Mouse (Mus musculus) MEL (cell line): ENCODE results near the gene Nudt9.
A peak's percentile ranks its signal among the peaks of the same experiment; 100 is the strongest.

Source experiments
- CHD2 ChIP-seq: IDR thresholded peaks from 2 replicates; pipeline ENCODE4 v1.6.1; 2011; ENCODE audit warnings: low read length, improper control_type of control experiment
- CTCF ChIP-seq, 3 experiments: IDR thresholded peaks in 2 of 3; conservative IDR thresholded peaks in 1 of 3; 2 replicates each; pipeline ENCODE4 v1.5.1; 2011 to 2012; ENCODE audit warnings: low read length in 3 of 3, low read depth in 2 of 3, mild to moderate bottlenecking in 2 of 3, improper control_type of control experiment in 1 of 3, inconsistent platforms in 1 of 3, mixed read lengths in 1 of 3, moderate library complexity in 1 of 3; ENCODE audit not compliant: control insufficient read depth in 1 of 3, insufficient read depth in 1 of 3, poor library complexity in 1 of 3, severe bottlenecking in 1 of 3
- E2F4 ChIP-seq: IDR thresholded peaks from 2 replicates; pipeline ENCODE4 v1.6.1; 2011; ENCODE audit warnings: low read depth, low read length, improper control_type of control experiment, borderline replicate concordance
- ETS1 ChIP-seq: IDR thresholded peaks from 2 replicates; pipeline ENCODE4 v1.6.1; 2012; ENCODE audit warnings: low read depth, mild to moderate bottlenecking, inconsistent platforms, low read length, improper control_type of control experiment, moderate library complexity
- GATA1 ChIP-seq: IDR thresholded peaks from 2 replicates; pipeline ENCODE4 v1.6.1; 2011; ENCODE audit warnings: low read depth, low read length, improper control_type of control experiment
- JUND ChIP-seq: IDR thresholded peaks from 2 replicates; pipeline ENCODE4 v1.6.1; 2011; ENCODE audit warnings: low read depth, mild to moderate bottlenecking, improper control_type of control experiment, low read length
- MAX ChIP-seq: IDR thresholded peaks from 2 replicates; pipeline ENCODE4 v1.6.1; 2011; ENCODE audit warnings: low read length, improper control_type of control experiment
- POLR2A ChIP-seq, 2 experiments: IDR thresholded peaks; 2 replicates each; pipeline ENCODE4 v1.6.1; 2011 to 2012; ENCODE audit warnings: low read length in 2 of 2, mild to moderate bottlenecking in 2 of 2, control low read depth in 1 of 2, improper control_type of control experiment in 1 of 2, low read depth in 1 of 2, moderate library complexity in 1 of 2; ENCODE audit not compliant: control insufficient read depth in 1 of 2, insufficient read depth in 1 of 2, poor library complexity in 1 of 2
- POLR2AphosphoS2 ChIP-seq: IDR thresholded peaks from 2 replicates; pipeline ENCODE4 v1.6.1; 2011; ENCODE audit warnings: low read length, improper control_type of control experiment
- RAD21 ChIP-seq: IDR thresholded peaks from 2 replicates; pipeline ENCODE4 v1.6.1; 2011; ENCODE audit warnings: mild to moderate bottlenecking, low read depth, low read length, improper control_type of control experiment
- RCOR1 ChIP-seq: IDR thresholded peaks from 2 replicates; pipeline ENCODE4 v1.6.1; 2012; ENCODE audit warnings: low read depth, mild to moderate bottlenecking, inconsistent platforms, low read length, improper control_type of control experiment
- SIN3A ChIP-seq: IDR thresholded peaks from 2 replicates; pipeline ENCODE4 v1.6.1; 2012; ENCODE audit warnings: low read length, improper control_type of control experiment, inconsistent platforms
- TAL1 ChIP-seq: IDR thresholded peaks from 2 replicates; pipeline ENCODE4 v1.6.1; 2012; ENCODE audit warnings: mild to moderate bottlenecking, inconsistent platforms, low read length, moderate library complexity, mixed read lengths
- USF1 ChIP-seq: IDR thresholded peaks from 2 replicates; pipeline ENCODE4 v1.6.1; 2014; ENCODE audit warnings: low read depth, mild to moderate bottlenecking, inconsistent platforms, low read length, improper control_type of control experiment, moderate library complexity

- TF ChIP-seq JUND = no peak
- no peak for TF ChIP-seq ETS1
- no peak for TF ChIP-seq POLR2A (IDR thresholded peaks at IDR 0.05; ENCODE audit: control insufficient read depth in 1 of 2, insufficient read depth in 1 of 2, low read depth in 1 of 2, low read length in 2 of 2, poor library complexity in 1 of 2)
- peak; percentile 73 to 89 (median 76) for TF ChIP-seq CTCF (IDR thresholded peaks at IDR 0.05 in 2 of 3, conservative IDR thresholded peaks at IDR 0.05 in 1 of 3; ENCODE audit: control insufficient read depth in 1 of 3, insufficient read depth in 1 of 3, low read depth in 2 of 3, low read length in 3 of 3, poor library complexity in 1 of 3, severe bottlenecking in 1 of 3)
- TF ChIP-seq GATA1 = no peak
- TF ChIP-seq E2F4 = no peak
- no peak for TF ChIP-seq SIN3A
- TF ChIP-seq RAD21 = peak; percentile 65
- TF ChIP-seq RCOR1 = no peak
- no peak for TF ChIP-seq POLR2AphosphoS2
- TF ChIP-seq TAL1 = no peak
- TF ChIP-seq CHD2 = no peak
- TF ChIP-seq USF1 = no peak
- no peak for TF ChIP-seq MAX
Observed at GRCm38 (mm10) chr5:104074388-104074787, 28.3 kb downstream of the Nudt9 start.
